Mouse (Mus musculus) layer of hippocampus, adult 8-10 months (tissue): Measurements from ENCODE around the gene Leng9. TPM values are rescaled to one million over a fixed set of nuclear protein-coding genes. Genes with fewer than 3 reads are reported as not detected.

ENCODE experiments used
- DNase-seq, 2 experiments: peaks; one replicate each; pipeline ENCODE4 v3.0.0; 2022; ENCODE audit warnings: low spot score in 2 of 2
- total RNA-seq, 4 experiments: library from RNA; stranded (reverse); gene quantifications; 2 replicates each; pipeline ENCODE4 v1.2.4; 2022

Gene Leng9
- total RNA-seq, 4 experiments from 2014 or later, result 5.1 to 6.8 (median 5.7) TPM

DNA sequence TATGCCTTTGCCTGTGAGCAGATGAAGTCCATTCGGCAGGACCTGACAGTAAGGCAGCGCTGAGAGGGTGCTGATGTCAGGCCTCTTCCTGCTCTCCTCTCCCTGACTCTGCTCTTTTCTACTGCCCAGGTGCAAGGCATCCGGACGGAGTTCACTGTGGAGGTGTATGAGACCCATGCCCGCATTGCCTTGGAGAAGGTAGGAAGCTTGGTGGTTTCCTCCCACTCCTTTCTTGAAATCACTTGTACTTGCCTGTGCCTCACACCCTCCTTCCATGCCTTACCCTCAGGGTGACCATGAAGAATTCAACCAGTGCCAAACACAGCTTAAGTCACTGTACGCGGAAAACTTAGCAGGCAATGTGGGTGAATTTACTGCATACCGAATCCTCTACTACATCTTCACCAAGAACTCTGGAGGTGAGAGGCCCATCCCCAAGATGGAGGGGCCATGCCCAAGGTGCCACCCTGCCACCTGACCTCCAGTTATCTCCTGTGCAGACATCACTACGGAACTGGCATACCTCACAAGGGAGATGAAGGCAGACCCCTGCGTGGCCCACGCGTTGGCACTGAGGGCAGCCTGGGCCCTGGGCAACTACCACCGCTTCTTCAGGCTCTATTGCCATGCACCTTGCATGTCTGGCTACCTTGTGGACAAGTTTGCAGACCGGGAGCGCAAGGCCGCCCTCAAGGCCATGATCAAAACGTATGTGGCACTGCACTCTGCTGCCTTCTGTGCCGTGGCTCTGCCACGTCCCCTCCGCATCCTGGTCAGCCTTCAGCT is 5.2 kb downstream of the Leng9 start:
- peak in 1 of 2 experiments; percentile 7 for DNase-seq

DNA sequence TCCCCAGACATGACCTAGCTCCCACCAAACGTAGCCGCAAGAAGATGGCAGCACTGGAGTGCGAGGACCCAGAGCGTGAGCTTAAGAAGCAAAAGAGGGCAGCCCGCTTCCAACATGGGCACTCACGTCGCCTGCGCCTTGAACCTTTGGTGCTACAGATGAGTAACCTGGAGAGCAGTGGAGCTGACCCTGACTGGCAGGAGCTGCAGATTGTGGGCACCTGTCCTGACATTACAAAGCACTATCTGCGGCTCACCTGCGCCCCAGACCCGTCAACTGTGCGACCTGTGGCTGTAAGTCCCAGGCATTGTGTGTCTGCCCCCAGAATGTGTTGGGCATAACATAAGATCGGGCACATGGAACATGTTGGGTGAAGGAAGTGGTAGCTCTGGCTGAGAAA is 6.1 kb downstream of the Leng9 start:
- peak in 1 of 2 experiments; percentile 3 for DNase-seq

- DNase-seq, result peak in 1 of 2 experiments; percentile 3
Observed at GRCm38 (mm10) chr7:4143506-4143905, 6.7 kb downstream of the Leng9 start.

DNA sequence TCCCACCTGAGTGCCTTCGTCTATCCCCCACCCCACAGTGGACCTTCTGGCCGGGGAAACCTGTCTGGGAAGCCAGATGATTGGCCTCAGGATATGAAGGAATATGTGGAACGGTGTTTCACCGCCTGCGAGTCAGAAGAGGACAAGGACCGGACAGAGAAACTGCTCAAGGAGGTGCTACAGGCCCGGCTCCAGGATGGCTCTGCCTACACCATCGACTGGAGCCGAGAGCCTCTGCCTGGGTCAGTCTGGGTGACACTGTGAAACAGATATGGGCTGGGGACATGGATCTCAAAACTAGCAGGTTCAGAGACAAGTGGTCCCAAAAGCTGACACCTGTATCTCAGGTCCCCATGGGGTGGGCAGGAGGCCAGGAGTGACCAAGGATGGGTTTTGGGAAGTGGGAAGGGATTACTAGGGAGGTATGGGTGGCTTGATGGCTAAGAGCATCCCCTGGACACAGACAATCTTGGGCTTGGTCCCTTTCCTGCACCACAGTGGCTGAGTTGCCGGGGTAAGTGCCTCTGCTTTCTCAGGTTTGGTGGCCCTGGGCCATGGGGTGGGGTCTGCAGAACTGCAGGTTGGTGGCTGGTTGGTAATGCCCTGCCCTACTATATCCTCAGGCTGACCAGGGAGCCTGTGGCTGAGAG is 7.3 kb downstream of the Leng9 start:
- no peak for DNase-seq

DNA sequence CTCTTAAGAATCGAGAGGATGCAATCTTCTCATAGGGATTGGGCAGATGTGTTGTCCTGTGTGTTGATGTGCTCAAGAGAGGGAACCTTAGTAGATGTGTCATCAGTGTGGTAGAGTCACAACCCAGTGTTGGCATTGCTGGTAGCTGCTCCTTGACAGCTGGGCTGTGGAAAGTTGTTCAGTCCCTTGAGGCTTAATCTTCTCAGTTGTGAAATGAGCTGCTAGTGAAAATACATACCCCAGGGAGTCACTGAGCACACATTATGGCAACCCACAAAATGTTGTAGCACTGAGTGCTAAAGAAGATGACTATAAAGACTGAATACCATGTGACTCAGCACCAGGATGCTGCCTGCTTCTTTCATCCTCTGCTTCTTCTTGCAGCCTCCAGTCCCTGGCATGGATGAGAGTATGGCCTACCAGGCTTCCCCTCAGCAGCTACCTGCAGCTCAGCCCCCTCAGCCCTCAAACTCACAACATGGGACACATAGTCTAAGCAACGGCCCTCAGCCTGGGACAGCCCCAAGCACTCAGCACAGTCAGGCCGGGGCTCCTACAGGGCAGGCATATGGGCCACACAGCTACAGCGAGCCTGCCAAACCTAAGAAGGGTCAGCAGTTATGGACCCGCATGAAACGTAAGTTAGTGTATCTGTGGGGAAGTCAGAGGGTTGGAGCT is 8.4 kb downstream of the Leng9 start:
- no peak for DNase-seq

GRCm38 (mm10) chr7:4139391-4139790 is 10.8 kb downstream of the Leng9 start:
- peak in 1 of 2 experiments; percentile 3 for DNase-seq

GRCm38 (mm10) chr7:4138671-4139070 is 11.5 kb downstream of the Leng9 start:
- peak in 1 of 2 experiments; percentile 2 for DNase-seq

DNA sequence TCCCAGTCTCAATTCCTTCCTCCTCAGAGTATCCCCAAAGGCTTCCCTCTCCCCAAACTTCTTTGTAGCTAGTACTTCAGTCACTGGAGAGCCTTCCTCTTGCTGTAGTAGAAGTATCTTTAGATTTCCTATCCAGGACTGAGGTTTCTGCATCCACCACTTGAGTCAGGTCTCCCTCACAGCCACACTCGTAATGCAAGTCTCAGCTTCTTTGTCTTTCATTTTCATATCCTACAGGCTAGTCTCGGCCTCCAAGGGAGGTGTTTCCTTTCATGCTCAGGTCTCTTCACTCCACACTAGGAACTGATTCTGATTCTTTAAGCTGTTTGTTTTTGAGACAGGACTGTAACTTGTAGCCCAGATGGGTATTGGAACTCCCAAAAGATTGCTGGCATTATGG is 12.0 kb downstream of the Leng9 start:
- no peak for DNase-seq

DNA sequence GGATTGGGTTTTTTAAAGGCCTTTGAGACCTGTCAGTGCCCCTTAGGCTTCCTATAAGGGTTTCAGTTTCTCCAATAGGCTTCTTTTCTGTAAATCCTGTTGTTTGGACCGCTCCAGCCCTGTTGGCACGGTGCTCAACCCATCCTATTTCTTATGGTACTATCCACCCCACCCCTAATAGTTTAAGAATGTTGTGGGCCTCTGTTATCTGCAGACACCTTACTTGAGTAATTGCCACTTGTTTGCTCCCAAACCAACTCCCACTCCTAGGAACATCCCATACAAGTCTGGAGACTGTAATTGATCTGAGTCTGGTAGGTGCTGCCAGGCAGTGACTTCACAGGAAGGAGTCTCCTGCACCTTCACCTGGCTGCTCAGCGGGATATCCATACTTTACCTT is 12.4 kb downstream of the Leng9 start:
- peak in 1 of 2 experiments; percentile 5 for DNase-seq

GRCm38 (mm10) chr7:4136771-4137531 is 13.2 kb downstream of the Leng9 start, which contains the start of gene Leng8:
Gene Leng8, plus strand, starts transcription at chr7:4137039.
- peak; percentile 99 to 100 for DNase-seq

GRCm38 (mm10) chr7:4136404-4136770 is 13.8 kb downstream of the Leng9 start:
- DNase-seq, result no peak

DNA sequence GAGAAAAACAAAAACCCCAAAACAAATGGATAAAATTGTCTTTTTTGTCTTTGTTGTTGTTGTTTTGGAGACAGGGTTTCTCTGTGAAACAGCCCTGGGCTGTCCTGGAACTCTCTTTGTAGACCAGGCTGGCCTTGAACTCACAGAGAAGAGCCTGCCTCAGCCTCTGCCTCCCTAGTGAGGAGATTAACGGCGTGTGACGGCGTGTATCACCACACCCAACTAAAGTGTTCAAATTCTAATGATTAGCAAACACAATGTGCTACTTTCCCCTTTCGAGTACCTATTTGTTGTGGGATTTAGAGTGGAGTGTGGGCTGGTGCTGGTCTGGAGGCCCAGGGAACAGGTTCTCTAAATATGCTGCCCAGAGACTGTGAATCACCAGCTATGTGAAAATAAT is 15.3 kb downstream of the Leng9 start:
- no peak for DNase-seq

DNA sequence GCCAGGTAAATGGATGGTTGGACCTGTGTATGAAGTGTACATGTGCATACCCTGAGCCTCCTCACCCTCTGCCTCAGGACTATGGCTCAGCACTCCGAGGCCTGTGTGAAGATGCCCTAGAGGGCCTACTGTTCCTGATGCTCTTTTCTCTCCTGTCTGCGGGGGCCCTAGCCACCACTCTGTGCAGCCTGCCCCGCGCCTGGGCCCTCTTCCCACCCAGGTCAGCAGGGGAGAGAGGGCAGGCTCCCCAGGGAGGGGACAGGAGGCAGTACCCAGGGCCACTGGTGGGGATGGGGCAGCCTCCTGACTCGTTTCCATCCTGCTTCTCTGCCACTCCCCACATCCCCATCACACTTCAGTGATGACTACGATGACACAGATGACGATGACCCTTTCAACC is 17.2 kb downstream of the Leng9 start:
- DNase-seq, result no peak

- DNase-seq, result peak; percentile 79 to 81
Observed at GRCm38 (mm10) chr7:4132581-4132980, 17.6 kb downstream of the Leng9 start.

GRCm38 (mm10) chr7:4131964-4132363 is 18.2 kb downstream of the Leng9 start:
- no peak for DNase-seq

DNA sequence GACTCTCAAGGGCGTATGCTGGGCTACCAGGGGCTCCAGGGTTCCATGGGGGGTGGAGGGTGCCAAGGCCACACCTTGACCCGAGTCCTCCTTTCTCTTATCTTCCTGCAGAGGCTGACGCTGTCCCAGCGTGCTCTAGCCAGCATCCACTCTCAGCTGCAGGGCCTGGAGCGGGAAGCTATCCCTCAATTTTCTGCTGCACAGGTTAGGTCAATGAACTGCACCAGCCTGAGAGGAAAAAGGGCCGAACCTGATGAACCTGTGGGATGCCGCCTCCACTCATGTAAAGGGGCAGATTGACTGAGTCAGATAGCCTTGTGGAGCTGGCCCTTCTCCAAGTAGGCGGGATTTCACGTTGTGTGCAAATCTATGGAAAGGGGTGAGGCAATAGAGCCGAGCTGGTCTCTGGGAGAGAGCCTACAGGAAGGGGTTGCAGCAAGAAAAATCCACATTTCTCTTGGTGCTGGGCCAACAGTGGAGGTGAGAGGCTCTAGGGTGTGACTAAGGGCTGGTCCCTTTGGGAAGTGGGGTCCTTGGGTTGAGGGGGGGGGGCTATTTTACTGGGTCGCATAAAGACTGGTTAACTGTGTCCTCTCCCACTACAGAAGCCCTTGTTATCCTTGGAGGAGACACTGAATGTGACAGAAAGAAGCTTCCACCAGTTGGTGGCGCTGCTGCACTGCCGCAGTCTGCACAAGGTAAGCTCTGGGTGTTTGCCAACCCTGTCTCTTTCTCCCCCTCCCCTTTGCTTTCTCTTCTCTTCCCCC is 19.3 kb downstream of the Leng9 start:
- peak in 1 of 2 experiments; percentile 86 for DNase-seq

DNA sequence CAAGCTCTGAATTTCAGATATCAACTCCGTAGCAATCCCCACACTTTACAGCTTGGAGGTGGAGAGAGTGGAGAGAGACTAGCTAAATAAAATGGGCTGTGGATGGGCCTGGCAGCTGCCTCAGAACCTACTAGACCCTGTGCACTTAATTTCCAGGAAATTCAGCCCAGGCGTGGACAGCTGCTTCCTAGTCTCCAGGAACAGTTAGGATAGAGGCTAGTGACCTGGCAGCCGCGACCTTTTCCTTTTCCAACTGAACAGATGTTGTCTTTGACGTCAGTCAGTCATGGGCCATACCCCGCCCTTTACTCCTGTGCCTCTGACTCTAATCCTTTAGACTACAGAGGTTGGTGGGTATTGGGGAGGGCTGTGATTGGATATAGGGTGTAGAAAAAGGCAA is 21.3 kb downstream of the Leng9 start:
- no peak for DNase-seq

DNA sequence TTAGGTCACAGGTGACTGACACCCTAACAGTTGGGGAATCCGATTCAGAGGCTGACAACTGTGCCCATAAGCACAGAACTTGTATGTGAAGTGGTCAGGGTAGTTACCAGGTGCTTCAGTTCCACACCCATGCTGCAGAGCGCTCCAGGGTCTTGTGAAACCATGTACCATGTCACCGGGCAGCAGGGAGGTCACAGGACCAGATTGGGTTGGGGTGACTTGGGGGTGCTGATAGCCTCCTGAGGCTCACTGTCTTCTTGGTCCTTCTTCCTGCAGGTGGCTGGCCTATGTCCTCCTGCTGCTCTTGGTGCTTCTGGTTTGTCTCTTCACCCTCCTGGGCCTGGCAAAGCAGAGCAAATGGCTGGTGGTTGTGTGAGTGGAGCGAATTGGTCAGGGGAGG is 22.3 kb downstream of the Leng9 start:
- no peak for DNase-seq

GRCm38 (mm10) chr7:4126992-4127785 is 23.0 kb downstream of the Leng9 start:
- DNase-seq, result no peak

GRCm38 (mm10) chr7:4125306-4125705 is 24.9 kb downstream of the Leng9 start:
- no peak for DNase-seq
